ENCODE assay signal across 8 mouse cellular contexts in genomic region chr1:164366156-164367128, GRCm38 (mm10). TPM values are rescaled to one million over a fixed set of nuclear protein-coding genes. Genes with fewer than 3 reads are reported as not detected.
DNase-seq lines count a peak whose midpoint lies in the region; ATAC-seq and TF ChIP-seq lines count a peak whose summit lies in the region.

No protein-coding gene starts in this region.

- peak; percentile 77; the same call in 1 of the 2 replicates for ATAC-seq in embryonic facial prominence, embryonic 15.5 days (ENCODE audit: insufficient number of reproducible peaks, low FRiP score, low TSS enrichment, low read depth)
- peak; percentile 55; the same call in 1 of the 2 replicates for ATAC-seq in heart, embryonic 12.5 days (ENCODE audit: insufficient number of reproducible peaks, low FRiP score)
- ATAC-seq in kidney, embryonic 15.5 days (replicated peaks; ENCODE audit: low FRiP score) = peak; percentile 83
- ATAC-seq in limb, embryonic 14.5 days (ENCODE audit: low FRiP score, low read depth) = peak; percentile 67; the same call in 1 of the 2 replicates
- peak; percentile 60; the same call in 1 of the 2 replicates for ATAC-seq in midbrain, postnatal 0 days (ENCODE audit: low FRiP score)

- no peaks in the 10 kb centered on the region for H3K27me3 ChIP-seq in embryonic facial prominence, embryonic 15.5 days
- H3K27me3 ChIP-seq in heart, embryonic 12.5 days (replicated peaks) = no peaks in the 10 kb centered on the region
- no peaks in the 10 kb centered on the region for H3K27me3 ChIP-seq in kidney, embryonic 15.5 days
- no peaks in the 10 kb centered on the region for H3K27me3 ChIP-seq in limb, embryonic 14.5 days (ENCODE audit: control insufficient read depth, insufficient read depth, low read length)
- H3K27me3 ChIP-seq in midbrain, postnatal 0 days (ENCODE audit: insufficient read depth, low read length) = no peaks in the 10 kb centered on the region

- H3K27ac ChIP-seq in embryonic facial prominence, embryonic 15.5 days (replicated peaks) = no peak overlapping the region
- H3K27ac ChIP-seq in heart, embryonic 12.5 days (ENCODE audit: poor library complexity, severe bottlenecking) = no peak overlapping the region
- no peak overlapping the region for H3K27ac ChIP-seq in kidney, embryonic 15.5 days
- no peak overlapping the region for H3K27ac ChIP-seq in limb, embryonic 14.5 days (replicated peaks; ENCODE audit: low read depth, low read length)
- no peak overlapping the region for H3K27ac ChIP-seq in midbrain, postnatal 0 days (ENCODE audit: low read depth, low read length)

- H3K36me3 ChIP-seq in embryonic facial prominence, embryonic 15.5 days = no peaks in the 10 kb centered on the region
- no peaks in the 10 kb centered on the region for H3K36me3 ChIP-seq in heart, embryonic 12.5 days
- no peaks in the 10 kb centered on the region; the same call in 1 of the 2 replicates for H3K36me3 ChIP-seq in kidney, embryonic 15.5 days
- H3K36me3 ChIP-seq in limb, embryonic 14.5 days (ENCODE audit: control insufficient read depth, insufficient read depth, low read length) = no peaks in the 10 kb centered on the region
- no peaks in the 10 kb centered on the region for H3K36me3 ChIP-seq in midbrain, postnatal 0 days (ENCODE audit: insufficient read depth, low read length)

- DNase-seq in A20 (ENCODE audit: low read depth, low spot score) = peak; percentile 59
- DNase-seq in adrenal gland, postnatal 4 days (ENCODE audit: low spot score in 2 of 2) = peak; percentile 11 to 43
- DNase-seq in limb, embryonic 14.5 days (ENCODE audit: low spot score) = peak; percentile 54
- peak; percentile 68 for DNase-seq in midbrain, postnatal 0 days (ENCODE audit: low spot score)
- DNase-seq in spleen, postnatal 14 days (ENCODE audit: low spot score in 2 of 2) = peak; percentile 46 to 66

- no peak overlapping the region for H3K9ac ChIP-seq in embryonic facial prominence, embryonic 15.5 days
- no peak overlapping the region for H3K9ac ChIP-seq in heart, embryonic 12.5 days
- no peak overlapping the region for H3K9ac ChIP-seq in kidney, embryonic 15.5 days
- H3K9ac ChIP-seq in limb, embryonic 14.5 days (ENCODE audit: low read depth, low read length, severe bottlenecking) = no peak overlapping the region
- H3K9ac ChIP-seq in midbrain, postnatal 0 days (replicated peaks; ENCODE audit: low read length, poor library complexity, severe bottlenecking) = no peak overlapping the region

- H3K4me1 ChIP-seq in embryonic facial prominence, embryonic 15.5 days = no peaks in the 10 kb centered on the region
- no peaks in the 10 kb centered on the region; the same call in 1 of the 2 replicates for H3K4me1 ChIP-seq in heart, embryonic 12.5 days (replicated peaks)
- no peaks in the 10 kb centered on the region for H3K4me1 ChIP-seq in kidney, embryonic 15.5 days
- no peaks in the 10 kb centered on the region for H3K4me1 ChIP-seq in limb, embryonic 14.5 days (ENCODE audit: control insufficient read depth, insufficient read depth, low read length)
- peaks cover 8% of the 10 kb centered on the region; the same call in 1 of the 2 replicates for H3K4me1 ChIP-seq in midbrain, postnatal 0 days (ENCODE audit: insufficient read depth, low read length)

- no peak overlapping the region for H3K4me3 ChIP-seq in embryonic facial prominence, embryonic 15.5 days (replicated peaks)
- no peak overlapping the region for H3K4me3 ChIP-seq in heart, embryonic 12.5 days
- H3K4me3 ChIP-seq in kidney, embryonic 15.5 days (replicated peaks) = no peak overlapping the region
- H3K4me3 ChIP-seq in limb, embryonic 14.5 days (replicated peaks; ENCODE audit: low read length) = no peak overlapping the region
- no peak overlapping the region for H3K4me3 ChIP-seq in midbrain, postnatal 0 days (ENCODE audit: low read depth, low read length)

- H3K4me2 ChIP-seq in embryonic facial prominence, embryonic 15.5 days (replicated peaks) = no peak overlapping the region
- H3K4me2 ChIP-seq in heart, embryonic 12.5 days = no peak overlapping the region
- no peak overlapping the region for H3K4me2 ChIP-seq in kidney, embryonic 15.5 days
- H3K4me2 ChIP-seq in limb, embryonic 14.5 days (replicated peaks; ENCODE audit: low read depth, low read length, severe bottlenecking) = no peak overlapping the region
- H3K4me2 ChIP-seq in midbrain, postnatal 0 days (ENCODE audit: low read depth, low read length, poor library complexity, severe bottlenecking) = no peak overlapping the region

- WGBS in embryonic facial prominence, embryonic 15.5 days = 75% methylated on average over 12 of the region's 12 CpGs
- 64% methylated on average over 12 of the region's 12 CpGs for WGBS in heart, embryonic 12.5 days
- WGBS in kidney, embryonic 15.5 days = 76% methylated on average over 12 of the region's 12 CpGs
- 72% methylated on average over 12 of the region's 12 CpGs for WGBS in limb, embryonic 14.5 days
- WGBS in midbrain, postnatal 0 days = 75% methylated on average over 12 of the region's 12 CpGs

- H3K9me3 ChIP-seq in embryonic facial prominence, embryonic 15.5 days (replicated peaks) = no peaks in the 10 kb centered on the region
- H3K9me3 ChIP-seq in heart, embryonic 12.5 days (replicated peaks) = no peaks in the 10 kb centered on the region
- no peaks in the 10 kb centered on the region for H3K9me3 ChIP-seq in kidney, embryonic 15.5 days (replicated peaks)
- H3K9me3 ChIP-seq in limb, embryonic 14.5 days (ENCODE audit: control insufficient read depth, low read length) = no peaks in the 10 kb centered on the region
- H3K9me3 ChIP-seq in midbrain, postnatal 0 days (ENCODE audit: low read length) = no peaks in the 10 kb centered on the region

- TF ChIP-seq POLR2A in limb, embryonic 14.5 days (IDR thresholded peaks at IDR 0.05; ENCODE audit: borderline replicate concordance, extremely low read depth, insufficient read depth, insufficient read length) = no peak

- peak; percentile 80 for TF ChIP-seq CTCF in midbrain, postnatal 0 days (IDR thresholded peaks at IDR 0.05)

RNA-seq across cellular contexts. Expression of gene Blzf1, which starts 59.2 kb away (rescaled TPM):
- 10 to 100 TPM; 28.9 to 29.7 TPM for total RNA-seq in adrenal gland, postnatal 4 days (2021)
- 41.0 and 41.9 TPM in 2 replicates for polyA plus RNA-seq in embryonic facial prominence, embryonic 15.5 days (2015; fragmentation: Nextera tagmentation; extraction: Ambion mirVana)
- 28.0 and 29.9 TPM in 2 replicates for polyA plus RNA-seq in heart, embryonic 12.5 days (2016; fragmentation: Nextera tagmentation; extraction: Ambion mirVana)
- 30.9 and 32.7 TPM in 2 replicates for polyA plus RNA-seq in kidney, embryonic 15.5 days (2015; fragmentation: Nextera tagmentation; extraction: Ambion mirVana)
- polyA plus RNA-seq in limb, embryonic 14.5 days (2012; rRNA removed) = 14.1 and 18.1 TPM in 2 replicates
- polyA plus RNA-seq in limb, embryonic 14.5 days (2014; fragmentation: Nextera tagmentation; extraction: Ambion mirVana) = 30.0 and 31.6 TPM in 2 replicates
- 12.1 and 16.7 TPM in 2 replicates for total RNA-seq in midbrain, postnatal 0 days (2014; rRNA removed)
- polyA plus RNA-seq in midbrain, postnatal 0 days (2015; fragmentation: Nextera tagmentation; extraction: Ambion mirVana) = 22.5 and 23.0 TPM in 2 replicates
